Mouse (Mus musculus) megakaryocyte, embryonic 14.5 days (primary cell): ENCODE results near the gene Maml3.

Experiments used
- FLI1 ChIP-seq: IDR thresholded peaks from 2 replicates; pipeline ENCODE4 v1.6.1; 2012; ENCODE audit warnings: low read length, inconsistent platforms, mixed read lengths
- GATA1 ChIP-seq: IDR thresholded peaks from 3 replicates; pipeline ENCODE4 v1.6.1; 2012; ENCODE audit warnings: mixed read lengths, low read length, inconsistent platforms, borderline replicate concordance

GRCm38 (mm10) chr3:51939864-51940263 lies 165.0 kb downstream of the Maml3 start:
- TF ChIP-seq GATA1 (no peak), FLI1 (no peak)
